Mouse (Mus musculus): ENCODE measurements at regions not wholly inside any gene's neighbourhood (a gene's known extent, or its start where the extent isn't known, plus 50 kb on each side); places are given as distances from the start of the nearest gene placed in this dataset.

DNA sequence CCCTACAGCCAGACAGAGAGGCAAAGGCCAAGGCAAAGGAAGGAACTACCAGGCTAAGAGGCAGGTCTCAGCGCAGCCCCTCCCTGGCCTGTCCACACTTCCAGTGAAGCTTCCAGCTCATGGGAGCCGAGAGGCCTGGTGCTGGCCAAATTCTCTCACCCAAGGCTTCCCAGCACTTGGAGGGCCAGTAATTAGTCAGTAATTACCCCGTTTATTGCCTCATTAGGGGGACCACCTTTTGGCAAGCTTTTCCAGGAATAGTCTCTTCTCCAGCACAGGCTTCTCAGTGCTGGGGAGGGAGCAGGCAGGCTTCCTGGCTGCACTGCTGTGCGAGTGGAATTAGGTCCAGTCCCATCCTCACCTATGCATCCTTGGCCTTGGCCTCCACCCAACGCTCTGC is 252.8 kb upstream of the Nxpe4 start:
- TF ChIP-seq CTCF (IDR thresholded peaks at IDR 0.05; ENCODE audit: low read depth) (no peak), EP300 (IDR thresholded peaks at IDR 0.05; ENCODE audit: low read depth) (no peak)

Data from heart, postnatal 0 days (tissue).